Mouse (Mus musculus): ENCODE results near the gene Rpl22.

The Rpl22 gene

DNA sequence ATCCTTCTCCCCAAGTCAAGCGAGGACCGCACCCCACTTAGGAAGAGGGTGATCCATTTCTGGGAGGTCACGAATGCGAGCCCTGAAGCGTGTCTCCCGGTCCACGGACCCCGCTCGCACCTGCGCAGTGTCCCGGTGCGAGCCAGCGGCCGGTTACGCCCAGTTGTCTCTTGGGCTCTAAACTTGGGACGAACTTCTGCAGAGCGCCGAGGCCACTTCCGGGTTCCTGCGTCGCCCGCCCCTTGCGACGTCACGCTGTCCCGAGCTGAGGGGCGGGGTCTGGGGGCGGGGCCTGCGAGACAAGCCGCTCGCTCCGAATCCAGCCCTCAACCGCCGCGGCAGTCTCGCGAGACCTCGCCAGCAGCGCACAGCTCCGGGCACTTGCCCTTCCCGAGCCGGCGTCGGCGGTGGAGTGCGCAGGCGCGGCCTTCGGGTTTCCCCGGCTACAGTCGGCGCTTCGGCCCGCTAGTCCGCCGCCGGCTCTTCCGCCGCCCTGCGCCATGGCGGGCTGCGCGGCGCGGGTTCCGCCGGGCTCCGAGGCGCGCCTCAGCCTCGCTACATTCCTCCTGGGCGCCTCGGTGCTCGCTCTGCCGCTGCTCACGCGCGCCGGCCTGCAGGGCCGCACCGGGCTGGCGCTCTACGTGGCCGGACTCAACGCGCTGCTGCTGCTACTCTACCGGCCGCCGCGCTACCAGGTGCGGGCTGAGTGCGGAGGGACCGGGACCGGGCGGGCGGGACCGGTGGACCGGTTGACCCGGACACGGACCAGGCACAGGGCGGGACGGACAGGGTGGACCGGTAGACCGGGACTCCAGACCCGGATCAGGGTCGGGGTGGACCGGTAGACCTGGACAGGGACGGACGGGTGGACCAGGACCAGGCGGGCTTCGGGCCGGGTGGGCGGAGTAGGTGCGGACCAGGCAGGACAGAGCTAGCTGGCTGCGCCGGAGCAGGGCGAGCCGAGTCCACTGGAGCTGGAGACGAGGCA, 28.4 kb upstream of the Rpl22 start, which contains the start of gene Icmt:
Icmt (plus strand) TSS at position 354 of the 988 bp plus-strand sequence.
- DNase-seq (ENCODE audit: low spot score in 2 of 2), result peak; percentile 96 to 98

DNA sequence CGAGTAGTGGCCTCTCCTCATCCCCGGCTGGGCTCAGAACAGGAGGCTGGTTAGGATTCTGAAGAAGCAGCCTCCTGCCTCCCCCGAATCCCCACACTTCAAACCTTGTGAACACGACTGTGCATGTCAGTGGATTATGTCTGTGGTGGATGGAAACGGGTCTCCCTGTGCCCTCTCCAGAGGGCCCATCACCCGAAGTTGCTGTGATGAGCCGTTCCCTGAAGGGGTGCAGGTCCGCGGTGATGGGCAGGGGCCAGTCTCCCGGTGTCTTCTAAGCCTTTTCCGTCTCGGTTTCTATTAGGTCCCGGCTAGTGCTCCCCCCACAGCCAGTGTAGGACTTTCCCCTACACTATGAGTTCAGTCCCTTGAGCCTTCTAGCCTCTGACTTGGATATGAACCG, 26.7 kb upstream of the Rpl22 start:
- DNase-seq (ENCODE audit: low spot score in 2 of 2), result no peak

GRCm38 (mm10) chr4:152300375-152300774, 25.2 kb upstream of the Rpl22 start:
- no peak for DNase-seq (ENCODE audit: low spot score in 2 of 2)

DNA sequence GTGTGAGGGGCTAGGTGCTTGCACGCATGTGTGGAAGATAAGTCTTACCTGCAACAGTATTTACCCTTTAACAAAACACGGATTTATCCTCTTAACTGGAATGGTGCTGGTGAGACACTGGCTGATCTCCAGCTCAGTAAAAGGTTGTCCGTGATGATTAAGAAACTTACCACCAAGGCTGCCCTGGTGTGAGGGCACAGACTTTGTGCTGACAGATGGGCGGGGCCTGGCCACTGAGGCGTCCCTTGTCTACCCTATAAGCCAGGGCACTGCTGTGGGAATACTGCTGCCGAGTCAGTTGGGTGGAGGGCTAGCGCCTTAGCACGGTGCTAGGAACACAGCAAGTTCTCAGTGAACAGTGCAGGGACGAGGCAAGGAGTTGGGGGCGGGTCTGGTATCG, 23.5 kb upstream of the Rpl22 start:
- DNase-seq (ENCODE audit: low spot score in 2 of 2), result no peak

DNA sequence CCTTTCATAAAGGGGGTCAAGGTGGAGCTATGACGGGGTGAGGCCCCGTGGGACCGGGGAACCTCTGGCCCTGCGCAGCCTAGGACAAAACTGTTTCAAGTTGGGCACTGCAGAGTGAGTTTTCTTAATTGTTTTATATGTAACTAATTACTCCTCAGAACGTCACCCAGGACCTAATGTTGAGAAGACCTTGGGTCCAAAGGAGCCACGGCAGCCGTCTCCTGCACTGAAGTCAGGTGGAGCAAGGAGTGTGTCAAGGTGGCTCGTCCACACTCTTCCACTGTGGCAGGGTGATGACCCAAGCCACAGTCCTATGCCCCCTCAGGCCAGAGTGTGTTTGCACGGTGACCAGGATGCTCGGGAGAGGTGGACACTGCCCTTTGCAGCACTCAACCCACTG, 22.4 kb upstream of the Rpl22 start:
- DNase-seq (ENCODE audit: low spot score in 2 of 2), result no peak

DNA sequence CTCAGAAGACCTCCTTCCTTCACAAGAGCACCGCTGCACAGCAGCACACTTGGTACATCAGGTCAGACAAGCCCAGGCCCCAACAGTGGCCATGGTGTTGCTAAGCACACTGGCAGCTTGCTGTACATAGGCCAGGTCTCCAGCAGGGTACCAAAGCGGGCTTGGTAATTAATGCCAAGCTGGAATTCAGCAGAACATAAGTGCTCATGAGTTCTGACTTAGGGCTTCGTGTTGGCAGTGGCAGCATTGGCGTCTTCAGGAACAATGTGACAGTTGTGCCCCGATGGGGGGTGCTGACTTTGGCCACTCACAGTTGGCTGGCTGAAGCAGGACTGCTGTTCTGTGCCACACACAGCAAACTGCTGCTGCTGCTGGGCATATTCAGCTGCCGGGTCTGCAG, 20.9 kb upstream of the Rpl22 start:
- DNase-seq (ENCODE audit: low spot score in 2 of 2), result no peak

DNA sequence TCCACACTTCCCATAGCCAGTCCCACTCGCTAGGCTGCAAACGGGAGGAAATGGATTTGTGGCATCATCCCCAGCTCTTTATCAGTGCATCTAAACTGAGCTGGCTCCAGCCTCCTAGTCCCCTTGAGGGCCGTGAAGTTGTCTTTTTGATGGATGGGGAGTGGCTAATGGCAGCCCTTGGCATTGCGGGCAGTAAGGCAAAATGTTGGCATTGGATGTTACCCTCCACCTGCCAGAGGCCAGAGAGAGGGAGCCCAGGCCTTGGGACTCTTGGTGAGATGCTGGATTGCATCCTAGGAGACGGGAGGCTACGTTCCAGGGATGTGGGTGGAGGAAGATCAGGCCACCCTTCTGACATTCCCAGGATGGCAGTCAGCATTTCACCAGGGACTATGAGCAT, 19.6 kb upstream of the Rpl22 start:
- DNase-seq (ENCODE audit: low spot score in 2 of 2), result no peak

GRCm38 (mm10) chr4:152307542-152307941, 18.0 kb upstream of the Rpl22 start:
- no peak for DNase-seq (ENCODE audit: low spot score in 2 of 2)

GRCm38 (mm10) chr4:152312186-152312585, 13.4 kb upstream of the Rpl22 start:
- DNase-seq (ENCODE audit: low spot score in 2 of 2), result no peak

GRCm38 (mm10) chr4:152313211-152313632, 12.3 kb upstream of the Rpl22 start:
- DNase-seq (ENCODE audit: low spot score in 2 of 2), result no peak

- no peak for DNase-seq (ENCODE audit: low spot score in 2 of 2)
Measured at GRCm38 (mm10) chr4:152313934-152314333, 11.6 kb upstream of the Rpl22 start.

- DNase-seq (ENCODE audit: low spot score in 2 of 2), result no peak
Measured at GRCm38 (mm10) chr4:152315498-152316213, 9.9 kb upstream of the Rpl22 start.

DNA sequence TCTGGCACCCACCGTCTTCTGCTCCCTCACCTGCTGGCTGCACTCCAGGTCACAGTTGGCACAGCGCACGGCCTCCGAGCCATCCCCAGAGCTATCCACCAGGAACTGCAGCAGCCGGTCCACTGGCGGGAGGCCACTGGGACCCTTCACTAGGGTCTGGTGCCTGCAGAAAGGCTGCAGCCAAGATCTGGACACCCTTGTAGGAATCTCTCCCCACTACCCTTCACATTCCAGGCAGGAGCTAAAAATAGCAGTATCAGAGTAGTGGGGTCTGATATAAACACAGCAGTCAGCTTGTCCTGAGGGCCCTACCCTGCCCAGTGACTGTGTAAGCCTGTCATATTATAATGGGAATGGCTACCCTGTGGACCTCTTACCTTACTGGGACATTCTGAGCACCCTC, 7.9 kb upstream of the Rpl22 start:
- DNase-seq (ENCODE audit: low spot score in 2 of 2), result no peak

- no peak for DNase-seq (ENCODE audit: low spot score in 2 of 2)
Measured at GRCm38 (mm10) chr4:152318517-152319234, 6.9 kb upstream of the Rpl22 start, which contains the start of gene Rnf207. Rnf207 (minus strand) TSS chr4:152318993.

DNA sequence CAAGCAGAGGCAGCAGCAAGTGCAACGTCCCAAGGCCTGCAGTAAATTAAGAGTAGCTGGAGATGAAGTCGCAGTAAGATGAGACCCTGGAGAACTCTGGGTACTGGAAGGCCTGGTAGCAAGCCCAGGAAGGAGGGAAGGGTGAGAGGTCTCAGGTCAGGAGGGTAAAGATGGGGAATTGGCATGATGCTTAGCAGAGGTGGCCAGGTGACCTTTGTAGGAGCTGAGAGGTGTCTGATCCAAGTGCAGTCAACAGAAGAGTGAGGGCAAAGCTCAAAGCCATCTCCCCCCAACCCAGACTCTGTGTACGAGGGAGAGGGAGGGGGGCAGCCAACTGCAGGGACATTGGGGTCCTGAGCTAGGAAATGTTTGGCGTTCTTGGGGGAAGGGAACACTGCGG, 4.1 kb upstream of the Rpl22 start:
- DNase-seq (ENCODE audit: low spot score in 2 of 2), result no peak

GRCm38 (mm10) chr4:152324641-152325562, 640 bp upstream of the Rpl22 start:
- no peak for DNase-seq (ENCODE audit: low spot score in 2 of 2)

DNA sequence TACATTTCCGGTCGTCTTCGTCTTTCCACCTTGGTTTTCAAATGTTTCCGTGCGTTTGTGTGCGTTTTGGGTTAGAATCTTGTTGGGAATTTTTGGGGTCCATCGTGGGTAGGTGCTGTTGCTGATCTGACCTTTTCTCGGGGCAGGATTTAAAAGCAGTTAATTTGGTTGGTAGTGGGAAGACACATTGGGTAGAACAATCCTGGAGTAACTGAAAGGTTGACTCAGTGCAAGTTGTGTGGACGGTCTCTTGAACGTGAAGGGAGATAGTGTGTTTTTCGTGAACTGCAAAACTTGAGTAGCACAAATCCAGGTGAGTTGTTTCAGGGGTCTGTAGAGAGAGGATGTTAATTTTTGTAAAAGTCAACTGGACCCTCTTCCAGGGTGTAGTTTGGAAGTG, 1.0 kb downstream of the Rpl22 start:
- DNase-seq (ENCODE audit: low spot score in 2 of 2), result no peak

DNA sequence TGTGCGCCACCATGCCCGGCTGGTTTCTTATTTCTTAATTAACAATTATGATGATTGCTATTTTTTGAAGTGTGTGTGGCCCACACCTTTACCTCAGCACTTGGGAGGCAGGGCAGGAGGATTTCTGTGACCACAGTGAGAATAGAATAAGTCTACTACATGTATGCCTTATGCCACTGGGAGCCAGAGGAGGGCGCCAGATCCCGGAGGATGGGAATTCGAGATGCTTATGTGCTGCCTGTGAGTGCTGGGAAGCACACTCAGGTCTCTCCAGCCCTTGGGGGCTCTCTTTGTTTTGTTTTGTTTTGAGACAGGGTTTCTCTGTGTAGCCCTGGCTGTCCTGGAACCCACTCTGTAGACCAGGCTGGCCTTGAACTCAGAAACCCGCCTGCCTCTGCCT, 3.1 kb downstream of the Rpl22 start:
- no peak for DNase-seq (ENCODE audit: low spot score in 2 of 2)

DNA sequence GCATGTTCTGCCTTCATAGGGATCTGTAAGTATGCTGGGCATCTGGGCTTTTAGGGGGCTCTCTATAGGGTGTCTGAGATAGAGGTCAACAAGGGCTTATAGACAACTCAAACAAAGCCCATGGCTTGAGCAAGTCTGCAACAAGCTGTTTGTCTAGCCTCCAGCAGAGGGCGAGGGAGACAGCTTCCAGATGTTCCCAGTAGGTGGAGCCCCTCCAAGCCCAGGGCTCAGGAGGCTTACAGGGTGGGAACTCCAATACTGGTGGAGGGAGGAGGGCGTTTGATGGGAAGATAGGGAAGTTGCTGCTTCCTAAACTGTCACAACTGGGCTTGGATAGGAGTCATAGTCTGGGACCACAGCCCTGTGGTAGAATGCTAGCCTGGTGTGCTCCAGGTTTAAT, 7.4 kb downstream of the Rpl22 start:
- peak in 1 of 2 experiments; percentile 74 for DNase-seq (ENCODE audit: low spot score in 2 of 2)

DNA sequence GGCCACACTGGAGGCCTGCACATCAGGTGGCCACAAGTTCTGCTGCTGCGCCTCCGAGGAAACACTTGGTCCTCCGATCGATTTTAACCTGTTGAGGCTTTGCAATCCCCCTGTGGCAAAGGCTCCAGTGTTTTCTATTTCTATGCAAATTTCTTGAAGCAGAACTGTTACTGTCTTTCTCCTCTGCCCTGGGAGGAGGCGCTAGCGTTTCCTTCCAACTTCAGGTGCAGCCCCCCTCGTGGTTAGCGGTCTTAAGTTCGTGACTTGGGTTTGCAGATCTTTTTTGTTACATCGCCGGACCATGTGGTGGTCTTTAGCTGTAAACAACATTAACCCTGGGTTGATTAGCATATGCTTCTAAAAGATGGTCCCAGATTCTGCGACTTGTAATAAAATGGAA, 8.0 kb downstream of the Rpl22 start:
- no peak for DNase-seq (ENCODE audit: low spot score in 2 of 2)

GRCm38 (mm10) chr4:152337772-152338171, 12.2 kb downstream of the Rpl22 start:
- DNase-seq (ENCODE audit: low spot score in 2 of 2), result no peak
